Mouse (Mus musculus) kidney, adult 2 months (tissue): ENCODE results near the gene Cdkn1b.

ENCODE experiments used
- CTCF ChIP-seq: fragments of 200-500 bp; conservative IDR thresholded peaks from 2 replicates; pipeline ENCODE4 v1.5.1; 2011; ENCODE audit warnings: low read depth, mild to moderate bottlenecking, control low read depth, low read length, moderate library complexity, mixed read lengths; ENCODE audit not compliant: insufficient read depth, insufficient read length
- POLR2A ChIP-seq: fragments of 200-500 bp; IDR thresholded peaks from one replicate; pipeline ENCODE4 v1.6.1; 2011; ENCODE audit warnings: low read depth, low read length, control low read depth

- no peak for TF ChIP-seq CTCF
- no peak for TF ChIP-seq POLR2A
Observed at GRCm38 (mm10) chr6:134961858-134962517, 41.8 kb downstream of the Cdkn1b start.
